Mouse (Mus musculus) CH12.LX (cell line): ENCODE results near the gene Asap2.

Experiments used
- CHD1 ChIP-seq: IDR thresholded peaks from 2 replicates; pipeline ENCODE4 v1.6.1; 2012; ENCODE audit warnings: low read depth, low read length, improper control_type of control experiment, inconsistent platforms
- CTCF ChIP-seq, 2 experiments: IDR thresholded peaks in 1 of 2; conservative IDR thresholded peaks in 1 of 2; 2 replicates each; pipeline ENCODE4 v1.5.1; 2011 to 2012; ENCODE audit warnings: low read depth in 2 of 2, low read length in 2 of 2, improper control_type of control experiment in 1 of 2, inconsistent platforms in 1 of 2, mild to moderate bottlenecking in 1 of 2, moderate library complexity in 1 of 2
- ETS1 ChIP-seq: conservative IDR thresholded peaks from 2 replicates; pipeline ENCODE4 v1.6.1; 2012; ENCODE audit warnings: low read depth, mild to moderate bottlenecking, inconsistent platforms, low read length, improper control_type of control experiment, moderate library complexity
- IRF4 ChIP-seq: IDR thresholded peaks from 2 replicates; pipeline ENCODE4 v1.6.1; 2014; ENCODE audit warnings: low read depth, mild to moderate bottlenecking, inconsistent platforms, low read length, improper control_type of control experiment
- MAX ChIP-seq: IDR thresholded peaks from 2 replicates; pipeline ENCODE4 v1.6.1; 2011; ENCODE audit warnings: low read length, improper control_type of control experiment
- MEF2A ChIP-seq: IDR thresholded peaks from 2 replicates; pipeline ENCODE4 v1.6.1; 2014; ENCODE audit warnings: low read depth, mild to moderate bottlenecking, inconsistent platforms, low read length, improper control_type of control experiment, borderline replicate concordance
- MYC ChIP-seq: IDR thresholded peaks from 2 replicates; pipeline ENCODE4 v1.6.1; 2011; ENCODE audit warnings: low read depth, mild to moderate bottlenecking, improper control_type of control experiment, low read length
- POLR2A ChIP-seq: IDR thresholded peaks from 2 replicates; pipeline ENCODE4 v1.6.1; 2011; ENCODE audit warnings: low read depth, mild to moderate bottlenecking, improper control_type of control experiment, low read length
- RCOR1 ChIP-seq: conservative IDR thresholded peaks from 2 replicates; pipeline ENCODE4 v1.6.1; 2012; ENCODE audit warnings: low read depth, mild to moderate bottlenecking, inconsistent platforms, low read length, improper control_type of control experiment
- TBP ChIP-seq: conservative IDR thresholded peaks from 2 replicates; pipeline ENCODE4 v1.6.1; 2011; ENCODE audit warnings: low read depth, low read length, improper control_type of control experiment

DNA sequence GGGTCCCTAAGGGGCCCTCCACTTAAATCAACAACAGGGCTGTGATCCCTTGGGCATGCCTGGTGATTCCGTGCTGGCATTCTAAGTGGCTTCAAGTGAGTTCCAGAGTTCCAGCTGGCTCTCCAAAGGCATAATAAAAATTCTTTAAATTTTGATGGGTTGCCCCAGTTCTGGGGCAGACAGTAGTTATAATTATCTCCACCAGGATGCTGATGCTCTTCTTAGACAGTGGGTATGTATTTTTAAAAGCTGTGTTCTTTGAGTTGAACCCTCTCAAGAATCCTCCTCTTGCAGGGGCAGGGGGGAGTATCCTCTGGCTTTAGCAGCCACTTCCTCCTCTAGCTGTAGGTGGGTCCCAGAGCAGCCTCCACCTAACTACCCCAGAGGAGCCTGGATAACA, 230.3 kb downstream of the Asap2 start:
- TF ChIP-seq TBP (no peak), CHD1 (no peak), MEF2A (no peak), RCOR1 (no peak), IRF4 (no peak), ETS1 (no peak), CTCF (conservative IDR thresholded peaks at IDR 0.05 in 1 of 2, IDR thresholded peaks at IDR 0.05 in 1 of 2; ENCODE audit: low read depth in 2 of 2, low read length in 2 of 2) (no peak), MAX (no peak), MYC (no peak), POLR2A (no peak)
